Mouse (Mus musculus): Measurements from ENCODE around the gene Ap3d1. TPM values are rescaled to one million over a fixed set of nuclear protein-coding genes. Genes with fewer than 3 reads are reported as not detected.

Gene Ap3d1
- total RNA-seq, 4 experiments from 2014 or later = 91.8 to 136 (median 113) TPM

DNA sequence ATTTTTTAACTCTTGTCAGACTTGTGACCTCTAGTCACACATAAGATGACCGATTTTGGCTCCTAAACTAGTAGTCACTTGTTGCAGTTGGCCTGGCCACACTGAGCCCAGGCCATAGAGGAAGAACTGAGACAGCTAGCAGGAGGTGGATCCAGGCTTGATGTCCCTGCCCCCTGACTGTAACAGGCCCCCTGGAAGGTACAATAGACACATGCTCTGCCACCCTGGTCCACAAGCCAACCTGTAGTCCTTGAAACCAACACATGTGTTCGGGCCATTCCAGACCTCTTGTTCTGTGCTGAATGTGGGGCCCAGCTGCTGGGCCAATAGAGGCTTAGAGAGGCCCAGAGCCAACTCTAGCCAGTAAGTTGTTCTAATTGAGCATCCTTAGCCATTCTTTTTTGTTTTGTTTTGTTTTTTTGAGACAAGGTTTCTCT is 61.8 kb downstream of the Ap3d1 start:
- no peak for DNase-seq

DNA sequence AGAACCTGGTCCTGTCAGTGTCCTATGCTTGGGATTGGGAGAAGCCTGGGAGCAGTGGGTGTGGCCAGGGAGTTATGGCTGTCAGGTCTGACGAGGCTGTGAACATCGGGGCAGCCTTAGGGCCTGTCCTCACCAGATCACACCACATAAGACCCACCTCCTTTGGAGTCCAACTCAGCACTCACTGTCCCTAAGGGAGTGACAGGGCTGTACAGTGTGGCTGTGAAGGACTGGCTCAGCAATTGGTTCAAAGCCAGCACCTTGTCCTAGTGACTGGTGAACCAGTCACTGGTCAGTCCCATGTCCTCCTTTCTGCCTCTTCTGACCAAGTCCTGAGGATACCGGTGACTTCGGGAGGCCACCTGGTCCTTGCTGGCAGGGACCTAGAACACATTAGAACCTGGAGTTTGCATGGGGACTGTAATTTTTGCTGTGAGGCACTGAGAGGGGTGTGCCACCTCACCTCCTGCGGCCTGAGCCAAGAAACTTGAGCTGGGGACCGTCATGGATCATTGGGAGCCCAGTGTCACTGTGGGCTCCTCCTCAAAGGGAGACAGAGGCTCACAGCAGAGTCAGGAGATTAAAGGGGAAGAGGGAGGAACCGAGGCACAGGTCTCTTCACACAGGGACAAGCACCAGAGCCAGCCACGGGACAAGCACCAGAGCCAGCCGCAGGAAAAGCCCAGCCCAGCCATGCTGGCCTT is 62.4 kb downstream of the Ap3d1 start:
- peak; percentile 62 for DNase-seq

DNA sequence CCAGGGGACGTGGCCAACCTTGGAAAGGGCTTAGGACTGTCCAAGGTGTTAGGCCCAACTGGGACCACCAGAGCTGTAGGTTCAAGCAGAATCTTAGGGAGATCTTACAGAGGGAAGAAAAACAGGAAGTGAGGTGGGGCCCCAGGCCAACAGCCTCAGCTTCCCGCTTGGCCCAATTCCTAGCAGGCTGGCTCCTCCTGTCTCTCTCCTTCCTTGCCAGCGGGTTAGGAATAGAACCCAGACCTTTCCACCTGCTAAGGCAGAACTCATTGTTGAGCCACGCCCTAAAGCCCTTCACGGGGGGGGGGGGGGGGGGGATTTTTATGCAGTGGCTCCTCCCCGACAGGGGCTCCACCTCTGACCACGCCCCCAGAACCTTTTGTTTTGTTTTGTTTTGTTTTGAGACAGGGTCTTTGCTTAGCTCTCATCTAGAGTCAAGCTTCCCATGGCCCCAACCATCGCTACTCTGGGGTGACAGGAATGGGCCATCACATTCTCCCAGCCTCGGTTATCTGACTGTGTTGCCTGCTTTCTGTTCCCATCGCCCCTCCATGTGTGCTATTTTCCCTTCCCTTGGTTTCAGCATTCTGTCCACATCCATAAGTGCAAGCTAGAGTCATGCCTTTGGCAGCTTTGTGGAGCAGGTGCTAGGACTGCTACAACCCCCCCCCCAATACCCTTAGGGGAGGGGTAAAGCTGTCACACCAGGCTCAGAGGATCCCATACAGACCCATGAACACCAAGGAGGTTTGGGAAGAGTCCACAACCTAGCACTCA is 63.3 kb downstream of the Ap3d1 start:
- no peak for DNase-seq

DNA sequence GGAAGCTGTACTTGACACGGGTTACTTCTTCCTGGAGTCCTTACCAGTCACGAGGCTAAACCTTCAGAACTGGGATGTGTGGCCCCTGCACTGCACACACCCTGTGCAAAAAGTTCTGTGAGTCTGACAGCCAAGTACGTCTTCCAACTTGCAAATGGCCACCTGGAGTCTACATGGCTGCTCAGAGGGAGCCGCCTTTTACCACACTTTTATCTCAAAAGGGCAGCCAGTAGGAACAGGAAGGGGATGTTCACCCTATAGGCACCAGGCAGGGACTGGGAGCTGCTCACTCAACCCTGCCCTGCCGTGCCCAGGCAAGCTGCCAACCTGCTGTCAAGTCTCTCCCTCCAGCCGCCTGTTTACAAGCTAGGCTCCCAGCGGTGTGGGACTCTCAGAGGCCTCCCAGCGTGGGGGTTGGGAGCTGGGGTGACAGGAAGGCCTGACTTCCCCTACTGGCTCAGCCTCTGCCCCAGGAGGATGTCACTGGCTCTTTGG is 64.1 kb downstream of the Ap3d1 start, which contains the start of gene Mknk2:
Mknk2 (minus strand) TSS at position 171 of the 495 bp plus-strand sequence.
- peak; percentile 94 for DNase-seq

DNA sequence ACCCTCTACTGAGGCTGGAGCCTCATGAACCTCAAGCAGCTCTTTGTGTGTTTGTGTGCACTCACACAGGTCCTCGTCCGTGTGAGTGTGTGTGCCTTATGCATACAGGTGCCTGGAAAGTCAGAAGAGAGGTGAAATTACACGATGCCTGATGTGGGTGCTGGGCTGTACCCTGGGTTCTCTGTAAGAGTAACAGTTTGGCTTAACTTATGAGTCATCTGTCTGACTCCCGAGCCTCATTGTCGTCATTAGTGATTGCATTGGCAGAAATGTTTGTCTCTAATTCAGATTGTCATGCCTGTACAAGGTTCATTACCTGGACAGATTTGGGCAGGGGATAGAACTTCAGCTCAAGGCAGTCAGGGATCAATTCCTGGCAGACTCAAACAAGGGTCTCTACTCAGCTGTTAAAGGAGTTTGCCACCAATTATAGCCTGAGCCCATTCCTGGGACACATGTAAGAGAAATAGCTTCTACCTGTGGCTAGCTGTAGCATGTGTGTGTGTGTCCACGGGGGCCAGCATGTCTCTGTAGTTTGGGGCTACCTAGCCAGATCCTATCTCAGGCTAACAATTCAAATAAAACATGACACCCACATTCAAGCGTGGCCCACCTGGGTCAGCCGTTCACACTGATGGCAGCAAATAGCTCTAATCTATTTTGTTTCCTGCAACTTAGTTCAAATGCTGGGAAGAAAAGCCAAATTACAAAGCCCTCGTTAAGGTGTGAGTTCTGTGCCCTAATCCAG is 64.8 kb downstream of the Ap3d1 start:
- DNase-seq = no peak

DNA sequence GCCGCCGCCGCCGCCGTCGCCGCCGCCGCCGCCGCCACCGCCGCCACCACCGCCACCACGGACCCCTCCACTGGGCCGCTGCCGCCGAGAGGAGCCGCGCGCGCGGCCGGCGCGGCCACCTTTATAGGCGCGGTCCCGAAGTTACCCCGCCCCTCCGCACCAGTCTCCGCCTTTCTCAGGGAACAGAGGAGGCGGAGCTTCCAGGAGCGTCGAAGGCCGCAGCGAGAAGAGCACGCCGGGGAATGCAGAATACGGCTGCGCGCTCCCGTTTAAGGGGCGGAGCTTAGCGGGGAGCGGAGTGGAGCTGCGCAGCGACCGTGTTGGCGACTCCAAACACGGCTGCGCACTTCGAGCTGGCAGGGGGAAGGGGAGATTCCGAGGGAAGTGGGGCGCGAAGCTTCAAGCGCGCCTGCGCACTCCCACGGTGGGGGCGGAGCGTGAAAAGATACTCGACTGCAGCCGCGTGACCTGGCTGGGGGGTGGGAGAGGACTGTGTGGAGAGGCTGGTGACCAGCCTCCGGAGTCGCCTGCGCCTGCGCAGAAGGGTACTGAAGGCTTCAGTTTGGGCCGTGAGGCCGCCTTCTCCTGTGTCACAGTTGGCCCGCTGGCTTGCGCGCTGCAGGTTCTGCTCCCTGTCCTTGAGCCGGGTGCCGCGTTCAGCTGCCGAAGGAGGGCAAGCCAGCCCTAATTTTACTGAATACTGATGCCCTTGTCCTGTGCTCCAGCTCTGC is 65.7 kb downstream of the Ap3d1 start:
- peak; percentile 99 for DNase-seq

DNA sequence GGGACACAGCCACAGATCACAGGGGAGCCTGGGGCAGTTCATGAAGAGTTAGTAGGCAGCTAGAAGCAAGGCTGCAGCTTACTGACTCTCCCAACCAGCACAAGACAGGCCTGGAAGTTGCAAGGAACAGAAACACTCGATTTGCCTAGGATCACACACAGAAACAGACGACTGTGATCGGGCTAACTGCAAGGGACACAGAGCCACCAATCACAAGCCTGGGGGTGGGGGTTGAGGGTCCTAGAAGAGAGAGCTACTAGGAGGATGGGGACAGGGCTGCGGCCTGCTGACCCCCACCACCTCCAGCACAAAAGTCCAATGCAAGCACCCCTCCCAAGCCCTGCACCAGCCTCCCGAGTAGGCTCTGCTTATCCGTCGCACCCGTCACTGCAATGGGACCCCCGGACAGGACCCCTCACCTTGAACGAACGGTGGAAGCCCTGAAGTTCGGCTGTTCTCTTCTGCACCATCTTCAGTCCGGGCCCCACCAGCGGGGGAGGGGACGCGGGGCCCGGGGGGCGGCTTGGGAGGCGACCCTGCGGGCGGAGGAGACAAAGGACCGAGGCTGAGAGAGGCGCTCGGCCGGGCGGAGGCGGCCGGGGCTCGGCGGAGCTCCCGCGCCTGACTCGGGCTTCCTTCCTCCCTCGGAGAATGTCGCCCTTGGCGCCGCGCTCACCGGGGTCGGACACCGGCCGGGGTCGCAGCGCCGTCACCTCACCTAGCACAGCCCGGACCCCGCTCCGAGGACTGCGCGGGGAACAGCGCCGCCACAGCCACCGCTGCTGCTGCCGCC is 66.5 kb downstream of the Ap3d1 start:
- DNase-seq = no peak

DNA sequence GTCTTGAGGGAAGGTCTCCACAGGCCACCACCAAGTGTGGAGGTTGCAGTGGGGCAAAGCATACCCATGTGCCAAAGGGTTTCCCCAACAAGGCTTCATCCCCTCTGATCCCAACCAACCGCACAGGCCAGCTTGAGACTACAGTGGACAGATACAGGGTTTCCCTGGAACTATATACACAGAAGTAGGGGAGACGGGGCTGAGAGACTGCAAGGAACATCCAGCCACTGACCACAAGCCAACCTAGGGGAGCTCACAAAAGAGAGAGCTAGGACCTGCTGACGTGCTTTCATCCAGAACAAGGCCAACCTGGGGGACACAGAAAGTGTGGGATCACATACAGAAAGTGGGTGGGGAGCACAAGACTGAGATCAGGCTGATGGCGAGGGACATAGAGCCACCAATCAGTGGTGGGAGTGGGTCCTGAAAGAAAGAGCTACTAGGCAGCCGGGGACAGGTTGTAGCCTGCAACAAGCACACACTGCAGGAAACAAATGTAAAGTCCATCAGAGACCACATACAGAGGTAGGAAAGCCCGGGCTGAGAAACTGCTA is 67.1 kb downstream of the Ap3d1 start:
- DNase-seq = no peak

DNA sequence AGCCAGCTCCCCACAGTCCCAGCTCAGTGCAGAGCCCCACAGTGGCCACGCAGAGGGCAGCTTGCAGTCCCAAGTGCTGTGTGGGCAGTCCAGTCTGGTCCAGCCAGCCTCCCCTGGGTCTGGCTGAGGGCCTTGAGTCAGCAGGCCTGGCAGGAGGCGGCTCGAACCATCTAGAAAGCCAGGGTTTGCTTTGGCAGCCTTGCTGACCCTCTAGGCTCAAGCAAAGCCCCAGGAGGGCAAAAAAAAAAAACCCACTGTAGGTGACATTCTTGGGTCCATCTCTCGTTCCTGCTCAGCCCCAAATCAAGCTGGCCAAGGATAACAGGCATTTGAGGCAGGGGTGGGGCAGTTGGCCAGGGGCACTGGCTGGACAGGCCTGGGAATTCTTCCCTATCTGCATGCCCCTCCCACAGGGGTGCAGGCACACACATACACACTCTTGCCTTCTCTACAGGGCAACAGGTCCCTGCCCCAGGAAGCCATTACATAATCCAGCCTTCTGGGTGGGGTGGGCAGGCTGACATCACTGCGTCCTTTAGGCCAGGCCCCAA is 67.8 kb downstream of the Ap3d1 start:
- DNase-seq = no peak

DNA sequence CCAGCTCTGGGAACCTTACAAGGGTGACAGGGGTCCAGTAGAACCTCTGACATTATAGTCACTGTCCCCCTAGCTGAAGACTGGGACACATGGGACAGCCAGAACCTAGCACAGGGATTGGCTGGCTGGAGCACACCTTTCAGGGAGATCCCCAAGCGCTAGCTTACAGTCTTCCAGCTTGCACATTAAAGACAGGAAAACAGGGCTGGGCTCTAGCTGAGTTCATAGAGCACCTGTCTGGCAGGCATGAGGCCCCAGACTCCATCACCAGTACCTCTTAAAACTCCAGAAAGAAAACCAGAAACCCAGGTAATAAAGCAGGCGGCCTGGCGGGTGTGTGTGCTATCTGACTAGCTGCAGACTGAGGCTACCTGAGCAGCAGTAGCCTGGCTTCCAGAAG is 68.4 kb downstream of the Ap3d1 start:
- DNase-seq = no peak

DNA sequence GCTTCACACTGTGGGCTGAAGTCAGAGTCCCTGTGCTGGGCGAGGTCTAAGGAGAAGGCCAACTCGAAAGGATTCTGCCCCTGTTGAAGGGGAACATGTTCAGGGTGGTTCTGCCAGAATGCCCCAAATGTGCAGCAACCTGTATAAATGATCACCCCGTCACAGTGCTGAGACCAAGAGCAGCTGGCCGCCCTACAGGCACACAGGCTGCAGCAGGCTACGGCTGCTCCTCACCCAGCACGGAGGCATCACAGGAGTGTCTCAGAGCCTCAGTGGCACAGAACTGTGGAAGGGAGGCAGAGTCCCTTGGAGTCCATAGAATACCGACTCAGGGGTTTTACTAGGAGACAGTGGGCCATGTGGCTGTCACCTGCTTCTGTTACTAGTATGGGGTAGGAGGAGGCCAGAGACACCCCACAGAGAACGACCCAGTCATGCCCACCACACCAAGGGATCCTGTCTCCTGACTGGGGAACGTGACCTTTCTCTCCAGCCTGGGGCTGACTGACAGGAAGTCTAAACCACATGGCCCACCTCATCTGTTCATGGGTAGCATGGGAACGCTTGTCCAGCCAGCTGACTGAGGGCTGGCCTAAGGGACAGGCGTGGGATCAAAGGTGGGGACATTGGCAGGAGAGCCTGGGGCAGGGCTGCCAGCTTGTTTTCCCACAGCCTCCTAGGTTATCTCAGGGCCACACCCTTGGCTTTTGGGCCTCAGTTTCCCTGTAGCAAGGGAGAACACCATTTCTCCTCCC is 70.0 kb downstream of the Ap3d1 start:
- no peak for DNase-seq

DNA sequence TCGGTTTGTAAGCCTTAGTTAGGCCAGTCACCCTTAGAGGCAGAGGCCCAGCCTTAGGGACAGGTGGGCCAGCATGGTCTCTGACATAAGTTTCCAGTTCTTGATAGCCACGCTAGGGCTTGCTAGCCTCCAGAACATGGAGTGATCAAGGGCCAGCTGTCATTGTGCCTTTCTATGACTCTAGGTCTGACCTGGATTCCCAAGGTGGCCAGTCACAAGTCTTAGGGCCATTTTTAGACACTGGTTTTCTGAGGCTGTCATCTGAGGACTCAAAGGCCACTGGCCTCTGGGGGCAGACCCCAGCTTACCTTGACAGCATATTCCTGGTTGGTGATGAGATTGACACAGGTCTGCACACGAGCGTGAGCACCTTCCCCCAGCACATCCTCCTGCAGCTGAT is 70.8 kb downstream of the Ap3d1 start:
- no peak for DNase-seq

DNA sequence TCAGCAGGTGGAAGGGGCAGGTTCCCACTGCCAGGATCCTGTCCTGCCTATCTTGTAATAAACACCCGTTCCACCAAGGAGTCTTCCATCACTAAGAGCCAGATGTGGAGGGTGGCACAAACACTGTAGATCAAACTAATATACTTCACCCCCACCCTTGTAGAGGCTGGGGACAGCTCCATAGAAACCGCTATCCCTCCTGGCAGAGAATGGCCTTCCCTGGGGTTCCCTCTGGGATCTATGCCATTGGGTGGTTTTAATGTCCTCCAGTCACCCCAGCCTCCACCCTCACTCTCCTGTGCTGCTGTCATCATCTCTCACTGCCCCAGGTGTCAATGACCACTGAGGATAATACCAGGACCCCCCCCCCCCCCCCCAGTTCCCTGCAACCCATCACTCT is 71.5 kb downstream of the Ap3d1 start:
- DNase-seq = no peak

DNA sequence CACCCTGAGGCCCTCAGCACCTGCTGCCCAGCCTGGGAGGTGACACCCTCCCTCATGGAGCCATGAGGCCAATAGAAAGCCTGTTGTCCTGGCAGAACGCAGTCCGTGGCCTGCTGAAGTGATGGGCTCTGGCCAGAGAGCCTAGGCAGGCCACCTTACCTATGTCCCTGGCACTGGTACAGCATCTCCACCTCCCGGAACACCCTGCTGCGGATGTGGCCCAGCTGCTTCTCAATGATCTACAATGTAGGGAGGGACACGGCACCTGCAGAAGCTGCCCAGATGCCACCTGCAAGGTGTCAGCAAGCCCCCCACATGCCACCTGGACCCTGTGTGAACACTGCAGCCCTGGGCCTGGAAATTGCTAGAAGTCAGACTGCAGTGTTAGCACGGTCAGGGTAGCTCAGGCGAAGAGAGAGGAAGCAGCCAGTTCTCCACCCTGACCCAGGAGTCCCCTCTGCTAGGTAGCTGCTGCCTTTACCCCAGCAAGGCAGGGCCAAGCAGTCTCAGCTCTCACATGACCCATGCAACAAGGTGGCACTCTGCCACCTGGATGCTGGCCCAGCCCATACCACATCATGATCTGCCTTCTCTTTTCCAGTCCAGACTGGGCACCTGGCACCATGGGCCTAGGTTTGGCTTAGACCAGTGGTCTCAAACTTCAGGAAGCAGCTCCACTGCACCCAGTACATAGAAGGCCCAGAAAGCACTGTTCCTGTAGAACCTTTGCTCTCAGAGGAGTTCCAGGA is 72.2 kb downstream of the Ap3d1 start:
- DNase-seq = peak; percentile 65

DNA sequence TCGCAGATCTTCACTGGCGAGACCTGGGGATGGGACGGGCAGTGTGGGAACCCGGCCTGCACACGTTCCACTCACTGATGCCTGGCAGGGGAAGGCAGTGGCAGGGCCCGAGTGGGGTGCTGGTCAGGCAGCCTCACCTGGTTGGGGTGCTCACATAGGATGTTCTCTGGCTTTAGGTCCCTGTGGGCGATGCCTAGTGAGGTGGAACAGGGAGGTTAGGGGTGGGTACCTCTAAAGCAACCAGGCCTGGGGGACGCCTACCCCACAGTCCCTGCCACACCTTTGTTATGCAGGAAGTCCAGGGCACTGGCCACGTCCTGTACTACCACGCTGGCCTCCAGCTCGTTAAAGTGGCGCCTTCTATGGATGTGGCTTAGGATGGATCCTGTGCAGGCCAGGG is 73.0 kb downstream of the Ap3d1 start:
- no peak for DNase-seq

DNA sequence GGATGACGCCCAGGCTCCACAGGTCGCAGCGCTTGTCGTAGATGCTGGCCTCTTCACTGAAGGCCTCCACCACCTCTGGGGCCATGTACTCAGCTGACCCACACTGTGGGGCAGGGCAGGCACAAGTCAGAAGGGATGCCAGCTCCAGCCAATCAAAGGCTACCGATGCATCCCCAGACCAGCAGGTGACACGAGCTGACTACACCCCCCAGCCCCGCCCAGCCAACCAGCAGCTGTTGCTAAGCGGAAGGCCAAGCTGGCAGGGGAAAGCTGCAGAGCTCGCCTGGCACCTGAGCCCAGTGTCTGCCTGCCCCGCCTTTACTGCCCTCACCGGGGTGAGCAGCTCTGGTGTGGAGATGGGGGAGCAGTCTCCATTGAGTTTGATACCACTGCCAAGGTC is 73.5 kb downstream of the Ap3d1 start:
- DNase-seq = no peak

DNA sequence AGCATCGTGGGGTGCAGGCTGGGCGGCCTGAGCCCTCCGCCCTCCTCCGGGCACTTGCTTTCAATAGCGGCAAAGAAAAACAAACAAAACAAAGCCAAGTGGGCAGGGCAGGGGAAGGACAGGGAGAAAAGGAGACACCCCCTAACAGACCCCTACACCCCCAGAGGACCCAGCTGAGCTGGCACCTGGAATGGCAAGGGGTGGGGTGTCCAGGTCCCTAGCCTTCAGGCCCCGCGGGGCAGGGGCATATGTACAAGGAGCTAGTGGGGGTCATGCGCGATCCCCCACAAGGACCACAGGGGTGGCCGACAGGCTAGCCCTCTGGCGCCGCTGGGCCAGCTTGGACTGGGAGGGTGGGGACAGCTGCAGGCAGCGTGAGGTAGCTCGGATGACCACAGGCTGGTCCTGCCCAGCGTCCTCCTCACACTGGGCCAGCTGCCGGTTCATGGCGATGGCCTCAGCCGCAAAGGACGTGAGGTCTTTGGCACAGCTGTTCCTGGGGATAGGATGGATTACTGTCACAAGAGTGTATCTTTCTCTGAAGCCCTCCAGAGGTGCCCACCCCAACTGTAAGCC is 75.1 kb downstream of the Ap3d1 start:
- DNase-seq = no peak

DNA sequence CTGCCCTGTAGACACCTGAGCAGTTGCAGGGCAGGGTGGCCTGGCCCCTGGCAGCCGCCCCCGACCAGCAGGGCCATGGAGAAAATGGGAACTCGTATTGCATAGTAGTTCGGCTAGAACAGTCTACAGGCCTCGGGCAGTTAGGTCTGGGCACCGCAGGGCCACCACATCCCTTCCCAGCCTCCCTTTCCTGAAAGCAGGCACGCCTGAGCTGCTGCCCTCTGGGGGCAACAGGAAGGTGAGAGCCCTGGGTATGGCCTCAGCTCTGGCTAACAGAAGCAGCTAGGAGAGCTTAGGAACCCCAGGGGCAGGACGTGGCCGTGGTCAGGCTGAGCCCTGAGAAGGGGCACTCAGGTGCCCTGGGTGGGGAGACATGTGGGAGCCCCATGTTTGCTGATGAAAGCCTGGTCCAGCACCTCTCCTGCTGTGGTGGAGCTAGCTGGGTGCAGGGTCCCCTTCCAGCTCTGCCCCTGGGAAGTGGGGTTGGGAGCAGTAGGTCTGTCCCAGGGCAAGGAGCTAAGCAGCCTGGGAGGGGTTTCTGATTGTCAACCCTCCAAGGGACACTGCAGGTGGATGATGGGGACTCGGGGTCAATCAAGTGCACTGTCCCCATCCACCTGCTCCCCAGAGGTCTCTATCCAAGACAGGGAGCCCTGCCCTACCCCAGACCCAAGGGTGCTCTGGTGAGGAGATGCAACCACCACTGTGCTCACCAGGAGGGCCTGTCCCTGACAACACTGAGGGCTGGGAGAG is 75.9 kb downstream of the Ap3d1 start:
- no peak for DNase-seq

All from adrenal gland, adult 8-10 months (tissue).